Comparison of ENCODE assay signal across 25 mouse cellular contexts in the genomic region with DNA sequence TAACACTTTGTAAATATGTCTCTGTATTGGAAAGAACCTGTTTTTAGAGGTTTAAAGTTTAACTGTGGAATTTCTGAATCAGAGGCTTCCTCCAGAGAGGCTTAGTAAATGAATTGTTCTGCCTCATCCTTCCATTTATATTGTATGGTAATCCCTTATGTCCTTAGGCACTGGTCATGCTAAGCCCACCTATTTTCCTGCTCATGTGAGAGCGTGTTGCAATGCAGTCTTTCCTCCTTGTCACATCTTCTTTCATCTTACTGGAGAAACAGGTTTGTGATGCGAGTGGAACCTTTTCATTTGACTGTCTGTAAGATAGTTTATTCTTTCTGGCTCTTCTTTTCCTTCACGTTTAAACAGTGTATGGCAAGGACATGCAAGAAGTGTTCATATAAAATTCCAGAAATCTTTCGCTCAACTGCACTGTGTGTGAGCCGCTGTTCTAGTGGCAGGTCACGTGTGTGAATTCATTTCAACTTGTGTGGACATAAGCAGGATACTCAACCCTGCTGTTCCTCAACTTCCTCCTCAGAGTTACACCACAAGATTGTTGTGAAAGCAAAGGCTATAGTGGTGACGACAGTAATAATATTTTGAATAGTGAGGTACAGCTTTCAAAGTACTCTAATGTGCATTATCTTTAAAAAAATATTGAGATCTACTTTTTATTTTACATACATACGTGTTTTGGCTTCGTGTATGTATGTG. TPM values are rescaled to one million over a fixed set of nuclear protein-coding genes. Genes with fewer than 3 reads are reported as not detected.
"Had no signal": no experiment of that assay in that cellular context is flagged by ENCODE, and none has a peak within 500 bp of the region (broad histone marks: within the 10 kb centered on the region; RNA-seq: fewer than 3 reads in every experiment).

No protein-coding gene starts in this region.

- H3K27me3 ChIP-seq: intestine, embryonic 15.5 days; liver, embryonic 13.5 days; midbrain, embryonic 13.5 days; neural tube, embryonic 15.5 days; stomach, embryonic 15.5 days had no signal

- H3K9ac ChIP-seq: intestine, embryonic 15.5 days; liver, embryonic 13.5 days; lung, embryonic 14.5 days; midbrain, embryonic 13.5 days; neural tube, embryonic 15.5 days; stomach, embryonic 15.5 days had no signal

- H3K36me3 ChIP-seq: intestine, embryonic 15.5 days; limb, embryonic 10.5 days; liver, embryonic 13.5 days; midbrain, embryonic 13.5 days; neural tube, embryonic 15.5 days; stomach, embryonic 15.5 days had no signal

- H3K9me3 ChIP-seq: intestine, embryonic 15.5 days; limb, embryonic 10.5 days; liver, embryonic 13.5 days; midbrain, embryonic 13.5 days; neural tube, embryonic 15.5 days; stomach, embryonic 15.5 days had no signal

- DNase-seq: kidney, adult 18-20 months; kidney, postnatal 10 days; liver, embryonic 13.5 days; lung, embryonic 14.5 days; right cerebral cortex, postnatal 4 days; thymus, adult 2 months; thymus, postnatal 25 days had no signal

- H3K4me2 ChIP-seq: intestine, embryonic 15.5 days; liver, embryonic 13.5 days; lung, embryonic 14.5 days; midbrain, embryonic 13.5 days; neural tube, embryonic 15.5 days; stomach, embryonic 15.5 days had no signal

- H3K27ac ChIP-seq: intestine, embryonic 15.5 days; limb, embryonic 10.5 days; liver, embryonic 13.5 days; macrophage; midbrain, embryonic 13.5 days; neural tube, embryonic 15.5 days; stomach, embryonic 15.5 days had no signal

- H3K4me1 ChIP-seq: intestine, embryonic 15.5 days; limb, embryonic 10.5 days; liver, embryonic 13.5 days; midbrain, embryonic 13.5 days; neural tube, embryonic 15.5 days; stomach, embryonic 15.5 days had no signal

- H3K4me3 ChIP-seq: intestine, embryonic 15.5 days; limb, embryonic 10.5 days; liver, embryonic 13.5 days; midbrain, embryonic 13.5 days; myocyte; neural tube, embryonic 15.5 days; stomach, embryonic 15.5 days had no signal

- ATAC-seq: intestine, embryonic 15.5 days; midbrain, embryonic 13.5 days had no signal

RNA-seq across cellular contexts. Expression of gene Fam162b, which starts 6.8 kb away (rescaled TPM):
- total RNA-seq: layer of hippocampus, adult 8-10 months; layer of hippocampus, postnatal 14 days; left cerebral cortex, adult 18-20 months; left cerebral cortex, postnatal 14 days; midbrain, postnatal 0 days had no signal
- polyA plus RNA-seq: liver, embryonic 13.5 days; macrophage; myocyte; spleen, adult 2 months; testis, adult 2 months; thymus, adult 2 months had no signal

RNA-seq across cellular contexts. Expression of gene Gprc6a, which starts 34.2 kb away (rescaled TPM):
- total RNA-seq: layer of hippocampus, adult 8-10 months; layer of hippocampus, postnatal 14 days; left cerebral cortex, adult 18-20 months; left cerebral cortex, postnatal 14 days; midbrain, postnatal 0 days had no signal
- polyA plus RNA-seq: intestine, embryonic 15.5 days; kidney, embryonic 14.5 days; large intestine, adult 2 months; limb, embryonic 10.5 days; limb, embryonic 14.5 days; liver, embryonic 13.5 days; macrophage; midbrain, postnatal 0 days; myocyte; neural tube, embryonic 11.5 days; neural tube, embryonic 15.5 days; spleen, adult 2 months had no signal
